Mouse (Mus musculus) urinary bladder, postnatal 25 days (tissue): ENCODE data around the gene Reep3.

Source experiments
- DNase-seq: peaks from one replicate; pipeline ENCODE4 v3.0.0; 2022; ENCODE audit warnings: low spot score

Gene Reep3

DNA sequence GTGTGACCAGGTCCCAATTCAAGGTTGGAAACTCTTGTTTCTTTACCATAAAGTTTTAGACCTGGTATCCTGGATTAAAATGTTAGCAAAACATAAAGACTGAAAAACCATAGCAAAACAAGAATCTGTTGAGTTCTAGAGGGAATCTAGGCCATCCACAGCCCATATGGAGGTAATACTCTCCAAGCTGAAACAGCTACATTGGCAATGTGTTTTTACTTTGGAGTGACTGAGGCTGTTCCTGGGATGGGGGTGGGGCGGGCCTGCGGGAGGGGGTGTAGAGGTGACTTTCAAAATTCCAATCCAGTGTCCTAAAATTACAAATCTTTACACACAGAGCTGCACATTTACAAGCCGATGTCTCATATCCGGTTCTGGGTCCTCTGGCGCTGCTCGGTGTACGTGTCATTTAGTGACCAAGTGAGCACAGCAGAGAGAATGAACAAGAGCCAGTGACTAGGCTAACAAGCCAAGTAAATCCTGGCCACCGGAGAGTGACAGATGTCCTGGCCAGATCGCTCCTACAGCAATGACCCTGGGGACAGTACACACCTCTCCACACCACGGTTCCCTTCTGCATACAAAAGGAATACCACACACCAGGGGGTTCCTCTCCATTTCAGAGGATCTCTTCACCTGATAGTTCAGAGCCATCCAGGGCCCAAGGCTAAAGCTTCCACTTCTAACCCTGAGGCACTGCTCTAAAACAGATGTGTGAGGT lies 13.1 kb downstream of the Reep3 start:
- DNase-seq, result no peak

DNA sequence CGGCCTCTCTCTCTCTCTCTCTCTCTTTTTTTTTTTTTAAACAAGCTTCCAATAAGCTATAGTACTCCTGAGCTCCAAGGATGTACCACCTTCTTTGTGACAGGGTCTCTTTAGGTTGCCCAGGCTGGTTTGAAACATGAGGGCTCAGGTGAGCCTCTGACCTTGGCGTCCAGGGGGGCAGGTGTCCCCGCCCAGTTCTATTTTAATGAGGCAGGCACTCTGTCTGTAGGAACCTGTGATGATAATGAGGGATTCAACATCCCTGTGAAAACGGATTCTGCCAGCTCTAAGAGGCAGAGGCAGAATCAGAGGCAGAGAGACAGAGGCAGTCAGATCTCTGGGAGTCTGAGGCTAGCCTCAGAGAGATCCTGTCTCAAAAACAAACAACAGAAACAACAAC lies 14.2 kb downstream of the Reep3 start:
- no peak for DNase-seq

DNA sequence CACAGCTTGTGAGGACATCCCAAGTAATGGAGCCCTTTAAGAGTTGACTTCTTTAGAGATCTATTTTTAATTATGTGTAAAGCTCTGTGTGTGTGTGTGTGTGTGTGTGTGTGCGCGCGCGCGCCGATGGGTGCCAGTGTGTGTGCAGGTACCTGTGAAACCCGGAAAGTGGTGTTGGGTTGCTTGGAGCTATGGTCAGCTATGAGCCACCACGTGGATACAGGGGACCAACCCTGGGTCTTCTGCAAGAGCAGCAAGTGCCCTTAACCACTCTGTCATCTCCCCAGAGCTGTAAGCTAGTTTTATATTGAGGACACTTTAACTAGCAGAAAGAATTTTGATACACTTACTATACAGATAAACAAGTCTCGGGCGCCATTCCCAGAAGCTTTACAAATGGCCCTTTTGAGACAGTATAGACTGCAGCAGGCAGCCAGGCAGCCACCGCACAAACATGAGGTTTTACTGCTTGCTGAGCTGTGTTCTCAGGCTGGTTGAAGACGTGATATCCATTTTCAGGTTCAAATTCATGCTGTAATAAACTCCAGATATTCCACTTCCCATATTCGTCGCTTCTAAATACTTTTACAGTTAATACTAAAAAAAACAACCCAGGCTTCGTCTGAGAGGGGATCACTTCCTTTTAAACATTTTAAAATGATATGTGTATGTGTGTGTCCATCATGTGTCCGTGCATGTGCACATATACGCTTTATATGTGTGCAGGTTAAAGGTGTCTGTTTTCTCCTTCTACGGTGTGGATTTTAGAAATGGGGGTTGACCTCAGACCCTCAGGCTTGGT lies 15.3 kb downstream of the Reep3 start:
- DNase-seq, result no peak

DNA sequence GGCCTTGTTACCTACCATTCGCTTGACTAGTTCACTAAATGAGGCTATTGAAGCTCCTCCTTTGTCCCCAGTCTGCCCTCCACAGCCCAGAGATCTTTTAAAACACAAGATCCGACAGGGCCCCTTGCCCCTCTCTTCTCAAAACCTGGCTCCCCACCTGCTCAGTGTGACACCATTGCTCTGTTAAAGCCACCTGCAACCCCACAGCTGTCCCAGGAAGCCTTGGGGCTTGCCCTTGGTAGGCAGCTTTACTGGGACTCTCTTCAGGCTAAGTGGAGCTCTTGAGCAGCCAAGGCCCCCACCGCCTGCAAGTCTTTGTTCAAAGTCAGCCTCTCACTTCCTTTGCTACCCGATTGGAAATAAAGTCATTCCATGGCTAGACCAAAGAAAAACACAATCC lies 17.7 kb downstream of the Reep3 start:
- no peak for DNase-seq

DNA sequence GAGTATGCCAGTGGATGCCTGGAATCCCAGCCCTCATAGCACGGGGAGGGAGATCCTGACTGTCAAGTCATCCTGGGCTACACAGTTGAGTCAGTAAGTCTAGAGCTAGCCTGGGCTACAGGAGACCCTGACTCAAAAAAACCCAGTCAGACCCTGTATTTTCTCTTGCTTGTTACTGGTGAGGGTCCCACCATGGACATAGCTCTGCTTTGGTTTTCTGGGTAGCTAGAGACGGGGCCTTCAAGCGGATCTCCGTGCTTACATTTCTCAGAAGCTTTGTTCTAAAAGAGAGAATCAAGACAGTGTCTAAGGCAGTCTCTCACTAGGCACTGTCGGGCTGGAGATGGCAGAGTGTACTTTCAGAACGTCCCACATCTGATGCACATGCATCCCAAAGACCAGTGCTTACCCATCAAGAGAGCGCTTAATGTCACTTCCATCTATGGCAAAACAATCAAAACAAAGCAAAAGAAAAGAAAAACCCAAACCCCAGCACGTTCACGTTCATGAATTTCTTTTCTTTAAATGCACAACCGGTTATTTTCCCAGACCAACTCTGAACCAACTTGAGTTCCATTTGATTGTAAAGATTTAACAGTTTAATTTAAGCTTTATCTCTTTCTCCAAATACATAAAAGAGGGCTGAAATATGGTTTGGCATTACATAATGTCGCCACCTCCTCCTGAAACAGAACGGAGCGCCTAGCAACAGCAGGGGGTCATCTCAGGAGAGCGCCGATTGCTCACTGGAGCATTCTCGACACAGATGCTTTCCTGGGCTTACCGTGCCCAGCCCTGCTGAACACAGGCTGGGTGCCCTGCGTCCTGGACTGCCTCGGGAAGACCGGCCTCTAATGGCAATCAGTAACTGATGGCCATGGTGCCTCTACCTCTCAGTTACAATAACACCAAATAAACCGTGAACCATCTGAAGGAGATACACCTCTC lies 20.5 kb downstream of the Reep3 start:
- DNase-seq, result no peak

DNA sequence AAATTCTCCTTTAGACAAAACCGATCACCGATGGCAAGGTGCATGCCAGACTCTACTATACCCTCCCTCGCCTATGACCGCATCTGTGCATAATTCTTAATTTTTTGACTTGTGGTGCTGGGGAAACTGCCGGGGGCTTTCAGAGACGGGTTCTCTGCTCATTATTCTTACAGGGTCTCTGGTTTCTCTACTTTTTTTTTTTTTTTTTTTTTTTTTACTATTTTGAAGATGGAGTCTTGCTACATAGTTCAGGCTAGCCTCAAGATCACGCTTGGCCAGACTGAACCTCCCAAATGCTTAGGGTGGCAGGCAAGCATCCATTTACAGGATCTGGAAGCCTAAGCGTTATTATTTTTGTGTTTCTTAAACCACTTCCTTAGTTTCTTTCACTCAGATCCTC lies 23.2 kb downstream of the Reep3 start:
- DNase-seq, result no peak

DNA sequence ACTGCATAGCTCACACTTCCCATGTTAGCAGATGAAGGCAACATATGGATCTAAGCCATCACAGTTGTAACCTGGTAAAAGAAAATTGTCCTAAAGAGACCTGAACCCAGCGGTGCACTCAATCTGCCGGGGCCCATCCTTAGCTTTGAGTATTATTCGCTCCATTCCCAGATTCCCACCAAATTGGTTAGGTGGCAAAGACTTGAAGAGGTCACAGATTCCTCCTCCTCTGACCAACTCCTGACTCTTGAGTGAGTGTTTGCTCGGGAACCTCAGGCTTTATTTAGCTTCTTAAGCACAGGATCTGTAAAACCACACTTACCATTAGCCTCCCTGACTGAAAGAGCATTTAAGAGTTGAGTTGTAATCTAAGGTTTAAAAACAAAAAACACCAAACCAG lies 24.1 kb downstream of the Reep3 start:
- no peak for DNase-seq

DNA sequence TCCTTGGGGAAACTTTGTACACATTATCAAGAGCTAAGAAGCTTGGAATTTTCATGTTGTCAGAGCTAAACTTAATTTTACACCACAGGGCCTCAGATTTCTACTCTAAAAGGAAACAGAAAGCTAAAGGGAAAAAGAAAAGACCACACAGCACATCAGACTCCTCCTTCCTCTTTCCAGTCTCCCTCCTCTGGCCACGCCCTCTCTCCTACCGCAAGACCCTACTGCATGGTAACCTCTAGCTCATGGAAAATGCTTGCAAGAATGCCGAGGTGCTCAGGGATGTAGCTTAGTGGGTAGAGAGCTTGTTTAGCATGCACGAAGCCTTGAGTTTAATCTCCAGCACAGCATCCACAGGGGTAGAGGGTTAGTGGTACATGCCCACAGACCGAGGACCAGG lies 24.9 kb downstream of the Reep3 start:
- no peak for DNase-seq

DNA sequence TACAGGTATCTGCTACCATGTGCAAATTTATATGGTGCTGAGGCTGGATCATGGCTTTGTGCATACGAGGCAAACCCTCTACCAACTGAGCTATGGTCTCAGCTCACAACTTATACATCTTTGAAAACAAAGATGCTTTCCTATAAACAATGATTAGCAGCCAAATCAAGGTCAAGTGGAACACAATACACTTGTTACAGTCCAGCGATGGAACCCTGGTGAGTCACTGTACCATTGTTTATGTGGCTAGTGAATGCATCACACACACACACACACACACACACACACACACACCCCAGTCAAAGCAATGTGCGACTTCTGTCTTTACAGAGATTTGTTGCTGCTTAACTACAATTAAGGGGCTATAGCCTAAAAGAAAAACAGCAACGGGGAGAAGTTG lies 25.4 kb downstream of the Reep3 start:
- no peak for DNase-seq

DNA sequence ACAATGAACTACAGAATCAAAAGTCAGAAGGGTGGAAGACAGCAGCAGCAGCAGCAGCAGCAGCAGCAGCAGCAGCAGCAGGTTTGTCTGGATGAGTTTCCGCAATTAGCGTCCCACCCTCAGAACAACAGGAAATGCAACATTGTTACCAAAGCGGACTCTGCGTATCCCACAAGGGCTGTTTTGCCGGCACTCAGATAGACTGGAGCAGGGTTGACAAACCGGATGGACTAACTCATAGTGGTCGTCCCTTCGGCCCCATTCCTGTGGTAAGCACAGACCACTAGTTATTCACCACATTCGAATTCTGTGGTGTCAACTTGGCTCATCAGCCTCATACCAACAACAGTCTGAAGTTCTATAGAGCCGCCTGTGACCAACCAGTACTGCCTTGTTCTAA lies 27.7 kb downstream of the Reep3 start:
- no peak for DNase-seq

DNA sequence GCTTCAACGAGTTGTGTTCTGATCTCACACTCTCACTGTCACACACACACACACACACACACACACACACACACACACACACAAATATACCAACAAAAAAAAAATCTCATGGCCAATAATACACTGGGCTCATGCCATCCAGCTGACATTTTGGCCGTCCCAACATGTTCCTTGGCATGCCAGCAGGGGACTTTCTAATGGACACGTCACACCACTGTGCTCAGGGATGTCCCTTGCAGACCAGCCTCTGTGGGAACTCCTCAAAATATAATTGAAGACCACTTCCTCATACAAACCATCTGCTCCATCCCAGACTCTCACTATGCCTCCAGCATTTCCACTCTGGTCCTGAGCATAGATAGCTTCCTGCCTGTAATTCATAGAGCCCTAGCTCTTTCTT lies 30.3 kb downstream of the Reep3 start:
- DNase-seq, result no peak

DNA sequence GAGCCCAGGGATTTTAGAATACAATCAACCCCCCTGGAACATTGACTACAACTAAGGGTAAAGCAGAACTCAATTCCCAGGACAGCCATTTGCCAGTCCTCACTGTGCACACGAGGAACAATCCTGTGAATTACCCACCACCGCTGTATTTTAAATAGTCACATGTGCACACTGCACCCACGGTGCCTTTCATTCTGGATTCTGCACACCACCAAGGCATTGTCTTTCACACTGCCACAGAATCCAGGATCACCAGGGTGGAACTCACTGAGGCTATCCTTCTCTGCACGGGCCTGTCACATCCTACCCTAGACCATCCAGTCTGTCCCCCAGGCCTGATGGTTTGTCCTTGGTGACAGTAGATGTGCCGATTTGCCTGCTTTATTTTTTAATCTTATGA lies 30.8 kb downstream of the Reep3 start:
- no peak for DNase-seq

DNA sequence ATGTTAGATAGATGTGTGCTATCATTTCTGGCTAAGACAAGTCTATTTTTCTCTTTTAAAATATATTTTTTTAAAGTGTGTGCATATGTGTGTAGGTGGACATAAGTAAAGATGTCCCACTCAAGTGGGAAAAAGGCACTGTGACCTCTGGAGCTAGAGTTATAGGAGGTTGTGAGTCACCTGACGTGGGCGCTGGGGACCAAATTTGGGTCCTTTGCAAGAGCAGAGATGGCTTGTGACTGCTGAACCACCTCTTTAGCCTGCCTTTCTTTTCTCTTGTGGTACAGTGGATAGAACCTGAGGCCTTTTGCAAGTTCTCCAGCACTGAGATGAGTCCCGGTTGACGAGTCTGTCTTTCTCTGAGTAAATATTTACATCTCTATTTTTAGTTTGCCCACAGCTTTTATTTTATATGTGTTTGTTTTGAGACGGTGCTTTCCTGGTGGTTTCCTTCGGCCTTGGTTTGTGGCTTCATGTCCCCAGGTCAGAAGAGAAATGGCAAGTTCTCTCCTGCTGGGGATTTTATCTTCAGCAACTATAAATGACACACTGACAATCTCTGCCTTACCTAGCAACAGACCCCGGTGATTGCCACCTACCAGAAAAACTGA lies 31.4 kb downstream of the Reep3 start:
- no peak for DNase-seq

DNA sequence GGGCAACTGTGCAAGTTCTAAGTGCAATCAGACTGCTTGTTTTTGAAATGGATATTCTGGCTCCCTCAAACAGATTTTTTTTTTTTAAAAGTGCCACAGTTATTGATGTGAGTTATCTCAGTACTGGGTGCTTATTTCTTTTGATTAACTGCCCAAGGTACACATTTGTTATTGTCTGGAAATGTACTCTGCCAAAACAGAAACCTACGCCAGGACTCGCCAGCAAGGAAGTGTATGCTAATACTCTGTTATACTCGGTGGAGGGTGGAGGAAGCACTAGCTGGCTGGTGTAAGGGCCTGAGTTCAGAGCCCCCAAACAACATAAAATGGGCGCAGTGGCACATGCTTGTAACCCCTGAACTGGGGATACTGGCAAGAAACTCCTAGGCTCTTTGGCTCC lies 34.9 kb downstream of the Reep3 start:
- no peak for DNase-seq

DNA sequence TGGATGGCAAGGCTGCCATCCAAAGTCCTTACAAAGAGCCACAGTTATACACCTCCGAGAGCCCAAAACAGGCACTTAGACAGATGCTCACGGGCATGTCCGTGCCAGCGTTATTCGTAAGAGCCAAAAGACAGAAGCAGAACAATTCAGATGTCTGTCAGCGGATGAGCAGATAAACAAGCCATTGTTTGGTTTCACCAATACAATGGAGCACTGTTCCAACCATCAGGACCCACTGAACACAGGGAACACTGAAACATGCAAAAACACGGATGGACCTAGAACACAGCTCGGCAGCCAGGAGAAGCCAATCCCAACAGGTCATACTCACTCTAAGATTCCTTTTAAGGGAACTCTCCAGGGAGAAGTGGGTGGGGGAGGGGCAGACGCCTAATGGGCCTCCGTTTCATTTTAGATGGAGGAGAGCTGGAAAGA lies 35.4 kb downstream of the Reep3 start:
- no peak for DNase-seq

DNA sequence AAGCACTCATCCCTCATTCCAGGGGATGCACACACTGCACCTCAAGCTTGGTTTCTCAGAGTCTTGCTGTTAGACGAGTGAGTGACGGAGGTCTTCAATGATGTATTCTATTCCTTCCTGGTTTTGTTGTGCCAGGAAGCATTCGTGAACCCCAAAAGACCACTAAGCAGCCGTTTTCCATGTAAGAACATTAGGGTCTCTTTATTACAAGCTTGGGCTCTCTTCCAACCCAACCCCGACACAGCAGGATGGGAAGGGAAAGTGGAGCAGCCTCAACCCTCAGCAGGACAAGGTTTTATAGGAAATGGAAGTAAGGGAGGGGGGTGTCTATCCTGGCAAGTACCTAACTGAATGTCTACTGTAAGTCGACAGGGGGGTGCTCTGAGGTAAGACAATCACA lies 38.0 kb downstream of the Reep3 start:
- DNase-seq, result no peak

DNA sequence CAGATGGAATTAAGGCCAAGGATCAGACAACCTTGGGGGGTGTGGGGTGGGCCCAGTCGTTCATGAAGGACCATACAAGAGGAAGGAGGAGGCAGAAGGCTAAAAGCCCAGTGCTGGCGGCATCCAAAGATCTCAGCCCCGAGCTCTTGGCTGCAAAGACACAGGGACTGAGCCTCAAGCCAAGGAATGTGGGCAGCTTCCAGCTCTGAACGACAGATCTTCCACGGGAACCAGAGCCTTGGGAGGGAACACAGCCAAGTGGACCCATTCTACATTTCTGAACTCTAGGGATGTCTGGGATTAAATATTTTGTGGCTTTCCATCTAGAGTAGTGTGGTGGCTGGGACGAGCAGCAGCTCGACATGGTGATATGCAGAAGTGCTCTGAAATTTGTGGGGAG lies 38.4 kb downstream of the Reep3 start:
- DNase-seq, result no peak

DNA sequence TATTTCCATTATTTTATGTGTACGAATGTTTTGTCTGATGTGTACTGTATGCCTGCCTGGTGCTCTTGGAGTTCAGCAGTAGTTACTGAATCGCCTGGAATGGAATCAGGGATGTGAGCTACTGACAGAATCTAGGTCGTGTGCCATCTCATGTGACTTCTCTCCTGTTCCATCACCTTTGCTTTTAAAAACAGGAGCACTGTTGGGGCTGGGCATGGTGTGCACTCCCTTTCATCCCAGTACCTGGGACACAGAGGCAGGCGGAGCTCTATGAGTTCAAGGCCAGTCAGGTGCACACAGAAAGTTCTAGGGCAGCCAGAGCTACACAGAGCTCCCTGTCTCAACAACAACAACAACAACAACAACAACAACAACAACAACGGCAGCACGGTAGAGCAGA lies 39.0 kb downstream of the Reep3 start:
- no peak for DNase-seq

DNA sequence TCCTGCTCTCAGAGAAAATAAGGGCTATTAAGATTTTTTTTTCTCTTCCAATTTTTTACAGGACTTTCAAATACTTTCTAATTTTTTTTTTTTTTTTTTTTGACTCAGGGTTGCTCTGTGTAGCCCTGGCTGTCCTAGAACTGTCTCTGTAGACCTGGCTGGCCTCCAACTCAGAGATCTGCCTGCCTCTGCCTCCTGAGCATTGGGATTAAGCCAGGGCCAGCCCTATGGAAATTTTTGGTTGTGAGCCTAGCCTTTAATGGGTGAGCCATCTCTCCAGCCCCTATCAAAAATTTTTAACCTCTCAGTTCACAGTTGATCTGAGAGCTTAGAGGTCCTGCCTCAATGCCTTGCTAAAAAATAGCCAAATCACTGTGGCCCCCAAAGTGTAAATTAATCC lies 39.5 kb downstream of the Reep3 start:
- no peak for DNase-seq

DNA sequence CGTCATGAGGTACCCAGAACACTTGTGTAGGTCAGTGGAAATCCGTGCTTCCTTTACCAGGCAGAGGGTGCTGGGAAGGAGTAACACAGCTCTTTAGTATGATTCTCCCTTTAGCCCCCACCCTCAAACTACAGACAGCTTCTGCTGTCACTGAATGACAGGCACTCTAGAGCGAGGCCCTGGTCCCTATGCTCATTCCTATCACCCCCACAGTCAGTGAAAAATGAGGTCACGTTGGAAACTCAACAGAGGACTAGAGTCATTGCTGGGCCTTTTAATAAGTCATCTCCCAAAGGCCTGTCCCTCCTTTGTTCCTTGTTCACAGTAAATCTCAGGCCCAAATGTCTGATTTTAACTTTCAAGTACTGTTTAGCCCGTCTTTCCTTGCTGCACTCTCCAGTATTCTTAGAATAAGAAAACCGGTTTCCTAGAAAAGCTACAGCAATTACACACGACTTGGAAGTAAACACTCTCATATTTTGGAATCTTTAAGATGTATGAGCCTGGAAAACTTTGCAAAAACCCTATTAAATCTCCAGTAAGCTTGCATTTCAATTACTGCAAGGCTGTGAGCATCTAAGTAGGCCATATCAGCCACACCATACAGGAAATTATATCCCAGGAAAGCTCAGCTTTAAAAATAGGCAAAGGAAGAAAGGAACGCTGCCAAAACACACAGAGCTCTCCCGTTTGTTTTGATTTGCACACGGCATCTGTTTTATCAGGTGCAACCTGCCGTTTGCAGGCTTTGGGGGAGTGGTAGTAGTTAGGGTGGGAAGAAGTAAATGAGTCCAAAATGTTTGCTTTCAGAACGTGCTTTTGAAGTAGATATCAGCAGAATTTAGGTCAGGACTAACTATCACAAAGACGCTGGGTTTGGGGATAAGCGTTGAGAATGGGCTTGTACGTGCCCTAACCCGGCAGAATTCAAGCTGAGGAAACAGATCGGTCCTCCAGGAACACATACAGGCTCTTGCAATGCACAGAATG lies 40.6 kb downstream of the Reep3 start:
- no peak for DNase-seq

DNA sequence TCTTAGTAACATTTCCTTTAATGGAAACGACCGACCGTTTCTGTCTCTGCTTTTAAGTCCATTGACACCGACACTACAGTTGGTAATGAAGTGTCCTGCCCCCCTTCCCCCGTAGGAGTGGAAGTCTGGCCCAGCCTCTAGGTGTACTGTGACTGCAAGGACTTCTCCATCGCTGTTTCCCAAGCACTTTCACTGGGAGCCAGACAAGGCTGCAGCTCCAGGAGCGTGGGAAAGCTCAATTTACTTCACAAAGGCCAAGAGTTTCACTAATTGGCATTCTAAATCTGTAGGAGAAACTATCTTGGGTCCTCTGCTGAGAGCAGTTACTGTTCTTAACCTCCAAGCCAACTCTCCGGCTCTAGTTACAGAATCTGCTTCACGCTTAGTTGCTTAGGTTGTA lies 43.3 kb downstream of the Reep3 start:
- no peak for DNase-seq
